Mouse (Mus musculus) liver, adult 2 months (tissue): Measurements from ENCODE around the gene Acoxl.

Experiments used
- CTCF ChIP-seq: fragments of 200-500 bp; IDR thresholded peaks from 2 replicates; pipeline ENCODE4 v1.5.1; 2011; ENCODE audit warnings: low read depth, low read length, control low read depth
- POLR2A ChIP-seq: fragments of 200-500 bp; IDR thresholded peaks from 2 replicates; pipeline ENCODE4 v1.6.1; 2011; ENCODE audit warnings: low read length, control low read depth; ENCODE audit not compliant: insufficient read depth; ENCODE audit errors: extremely low read depth

- TF ChIP-seq POLR2A (no peak), CTCF (no peak)
These were observed 749 bp downstream of the Acoxl start for GRCm38 (mm10) chr2:127839425-127839824.
